In genomic region chr1:20612643-20613042, GRCm38 (mm10) we compare ENCODE assay signal across 9 mouse cellular contexts. TPM values are rescaled to one million over a fixed set of nuclear protein-coding genes. Genes with fewer than 3 reads are reported as not detected.
DNase-seq lines count a peak whose midpoint lies in the region; ATAC-seq lines count a peak whose summit lies in the region.
"Had no signal": no experiment of that assay in that cellular context is flagged by ENCODE, and none has a peak within 500 bp of the region (broad histone marks: within the 10 kb centered on the region; RNA-seq: fewer than 3 reads in every experiment).

No protein-coding gene starts in this region.

- peak; percentile 41 for DNase-seq in CD4-positive, CD25-positive, alpha-beta regulatory T cell, adult 2 months (ENCODE audit: low read depth, low spot score)
- DNase-seq in ovary, postnatal 10 days (ENCODE audit: low spot score), result peak; percentile 9
- no peak for DNase-seq in ovary, adult 18-20 months (ENCODE audit: low spot score)
- DNase-seq in limb, embryonic 10.5 days (ENCODE audit: low spot score), result peak; percentile 43
- DNase-seq in right cerebral cortex, adult 18-20 months, result peak; percentile 20

- no peaks in the 10 kb centered on the region for H3K36me3 ChIP-seq in limb, embryonic 10.5 days
- H3K36me3 ChIP-seq: heart, embryonic 15.5 days had no signal

- no peak overlapping the region for H3K4me3 ChIP-seq in limb, embryonic 10.5 days
- H3K4me3 ChIP-seq: heart, embryonic 15.5 days had no signal

- no peaks in the 10 kb centered on the region for H3K27me3 ChIP-seq in limb, embryonic 10.5 days (ENCODE audit: low read depth, poor library complexity, severe bottlenecking)
- H3K27me3 ChIP-seq: heart, embryonic 15.5 days had no signal

- no peak overlapping the region for H3K27ac ChIP-seq in limb, embryonic 10.5 days
- H3K27ac ChIP-seq: heart, embryonic 15.5 days had no signal

- no peaks in the 10 kb centered on the region for H3K4me1 ChIP-seq in limb, embryonic 10.5 days
- H3K4me1 ChIP-seq: heart, embryonic 15.5 days had no signal

- WGBS in limb, embryonic 10.5 days, result 31% methylated on average over 7 of the region's 7 CpGs

- ATAC-seq in CD4-positive, CD25-positive, alpha-beta regulatory T cell, adult 4 months, result no peak
- peak; percentile 47; the same call in 1 of the 2 replicates for ATAC-seq in common myeloid progenitor, adult 5-6 weeks (replicated peaks; ENCODE audit: low read depth, poor library complexity, severe bottlenecking)
- ATAC-seq in granulocyte monocyte progenitor cell, adult 5-6 weeks (replicated peaks; ENCODE audit: poor library complexity, severe bottlenecking), result peak; percentile 30; the same call in 1 of the 2 replicates

- no peaks in the 10 kb centered on the region for H3K9me3 ChIP-seq in limb, embryonic 10.5 days (replicated peaks)
- H3K9me3 ChIP-seq: heart, embryonic 15.5 days had no signal

RNA-seq across cellular contexts. Expression of gene Pkhd1, which starts 5.2 kb away (rescaled TPM):
- not detected for polyA plus RNA-seq in CD4-positive, CD25-positive, alpha-beta regulatory T cell, adult 4 months (2017; shearing (Covaris generic))
- total RNA-seq in common myeloid progenitor, adult 5-6 weeks (2017), result not detected in 2 replicates
- total RNA-seq in granulocyte monocyte progenitor cell, adult 5-6 weeks (2014; fragmentation: Nextera tagmentation), result not detected in 2 replicates
- not detected in 2 replicates for total RNA-seq in granulocyte monocyte progenitor cell, adult 5-6 weeks (2017)
- polyA plus RNA-seq in limb, embryonic 10.5 days (2016; fragmentation: Nextera tagmentation; extraction: Ambion mirVana), result 0.04 TPM in 1 of 2 replicates, not detected in the other
- polyA plus RNA-seq: heart, embryonic 15.5 days had no signal
